Mouse (Mus musculus) erythroblast, embryonic 14.5 days (primary cell): ENCODE data around the gene Ppp1r35.

ENCODE experiments used
- GATA1 ChIP-seq: IDR thresholded peaks from 2 replicates; pipeline ENCODE4 v1.6.1; 2012; ENCODE audit warnings: low read length, inconsistent platforms, mixed read lengths
- TAL1 ChIP-seq: IDR thresholded peaks from 3 replicates; pipeline ENCODE4 v1.6.1; 2012; ENCODE audit warnings: low read length, inconsistent platforms, mixed read lengths

DNA sequence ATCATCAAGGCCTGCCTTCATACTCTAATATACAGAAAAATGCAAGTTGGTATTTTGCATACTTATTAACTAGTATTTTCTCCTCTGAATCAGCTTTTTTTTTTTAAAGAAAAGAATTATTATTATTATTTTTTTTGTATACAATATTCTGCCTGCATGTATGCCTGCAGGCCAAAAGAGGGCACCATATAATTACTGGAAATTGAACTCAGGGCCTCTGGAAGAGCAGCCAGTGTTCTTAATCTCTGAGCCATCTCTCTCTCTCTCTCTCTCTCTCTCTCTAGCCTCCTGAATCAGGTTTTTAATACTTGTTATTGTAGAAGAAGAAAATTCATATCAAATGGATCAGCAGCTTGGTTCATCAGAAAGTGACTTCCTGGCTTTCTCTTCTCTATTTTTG is 12.9 kb downstream of the Ppp1r35 start:
- no peak for TF ChIP-seq GATA1
- TF ChIP-seq TAL1, result no peak
